Mouse (Mus musculus) ovary, adult 18-20 months (tissue): ENCODE results near the gene Brk1.
A peak's percentile ranks its signal among the peaks of the same experiment; 100 is the strongest.

Experiments used
- DNase-seq: peaks from one replicate; pipeline ENCODE4 v3.0.0; 2022; ENCODE audit warnings: low spot score, mixed read lengths

Gene Brk1

DNA sequence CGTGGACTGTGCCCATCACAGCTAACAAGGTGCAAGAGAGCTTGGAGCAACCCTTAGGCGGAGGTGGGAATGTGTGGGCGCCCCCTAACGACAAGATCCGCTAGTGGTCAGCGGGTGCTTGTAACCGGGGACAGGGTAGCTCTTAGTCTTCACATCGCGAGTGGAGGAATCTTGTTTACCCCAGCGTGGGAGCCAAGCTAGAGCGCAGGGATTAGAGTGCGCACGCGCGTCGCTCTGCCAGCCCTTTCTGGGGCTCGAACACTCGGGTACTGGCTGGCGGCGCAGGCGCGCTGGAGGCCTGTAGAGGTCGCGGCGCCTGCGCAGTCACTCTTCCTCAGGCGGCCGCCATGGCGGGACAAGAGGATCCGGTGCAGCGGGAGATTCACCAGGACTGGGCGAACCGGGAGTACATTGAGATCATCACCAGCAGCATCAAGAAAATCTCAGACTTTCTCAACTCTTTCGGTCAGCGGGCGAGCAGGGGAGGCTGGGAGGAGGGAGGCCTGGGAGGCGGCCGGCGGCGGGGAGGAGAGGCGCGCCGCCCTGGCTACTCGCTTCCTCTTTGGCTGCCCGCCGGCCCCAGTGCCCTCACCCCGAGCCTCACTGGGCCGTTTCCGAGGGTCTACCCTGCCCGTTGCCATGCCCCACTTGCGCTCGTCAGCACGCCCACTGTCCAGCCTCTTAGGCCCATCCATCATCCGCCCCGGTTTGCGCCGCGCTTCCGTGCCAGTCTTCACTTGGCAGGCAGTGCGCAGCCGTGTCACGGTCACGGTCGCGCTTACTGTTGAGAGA, at the start of gene Brk1:
Gene Brk1, plus strand, starts transcription at position 341 of the 792 bp plus-strand sequence.
- peak; percentile 82 for DNase-seq

DNA sequence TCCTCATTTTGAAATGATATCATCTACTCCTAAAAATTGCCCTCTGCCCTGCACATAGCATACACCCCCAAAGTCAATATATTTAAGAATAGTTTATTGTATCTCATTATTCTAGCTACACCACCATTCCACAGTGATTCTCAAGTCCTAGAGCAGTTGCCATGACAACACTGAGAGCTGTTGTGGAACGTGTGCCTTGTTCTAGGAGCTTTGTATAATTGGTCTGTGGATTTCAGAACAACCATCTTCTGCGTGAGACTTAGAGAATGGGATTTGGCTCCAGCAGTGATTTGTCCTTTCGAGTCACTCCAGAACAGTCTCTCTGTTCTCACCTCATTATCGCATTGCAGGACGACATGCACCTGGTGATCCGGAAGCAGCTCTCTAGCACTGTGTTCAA, 44.8 kb upstream of the Brk1 start:
- no peak for DNase-seq

DNA sequence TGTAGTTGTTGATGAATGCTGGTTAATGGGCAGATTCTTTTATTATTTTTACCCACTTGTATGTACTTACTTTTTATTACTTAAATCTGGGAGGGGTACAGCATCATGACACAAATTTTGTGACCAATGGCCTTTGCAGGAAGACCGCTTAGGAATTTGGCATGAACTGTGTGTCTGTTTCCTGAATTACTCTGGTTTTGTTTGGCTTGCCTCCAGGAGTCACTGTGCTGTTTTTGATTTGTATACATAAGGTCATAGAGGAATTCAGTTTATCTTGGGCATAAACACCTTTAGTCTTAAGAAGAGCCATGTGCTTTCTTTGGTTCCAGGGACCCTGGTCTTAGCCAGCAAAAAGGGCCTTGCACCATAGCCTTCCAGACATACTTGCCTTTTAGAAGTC, 40.0 kb upstream of the Brk1 start:
- DNase-seq: no peak

DNA sequence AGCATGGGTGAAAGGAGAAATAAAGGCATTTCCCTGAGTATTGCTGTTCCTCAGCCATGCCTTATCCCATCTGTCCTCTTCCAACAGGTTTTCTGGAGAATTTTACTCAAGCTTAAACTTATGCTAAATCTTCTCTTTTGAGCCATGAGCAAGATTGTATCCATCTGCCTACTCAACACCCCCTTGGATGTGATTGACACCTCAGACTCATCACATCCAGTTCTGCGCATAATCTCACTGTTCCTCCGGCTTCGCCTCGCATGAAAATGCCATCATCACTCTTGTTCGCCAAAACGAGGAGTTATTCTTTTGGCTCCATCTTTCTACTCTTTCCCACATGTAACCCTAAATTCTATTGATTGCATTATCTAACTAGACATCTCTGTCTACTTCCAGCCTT, 28.5 kb upstream of the Brk1 start:
- no peak for DNase-seq

DNA sequence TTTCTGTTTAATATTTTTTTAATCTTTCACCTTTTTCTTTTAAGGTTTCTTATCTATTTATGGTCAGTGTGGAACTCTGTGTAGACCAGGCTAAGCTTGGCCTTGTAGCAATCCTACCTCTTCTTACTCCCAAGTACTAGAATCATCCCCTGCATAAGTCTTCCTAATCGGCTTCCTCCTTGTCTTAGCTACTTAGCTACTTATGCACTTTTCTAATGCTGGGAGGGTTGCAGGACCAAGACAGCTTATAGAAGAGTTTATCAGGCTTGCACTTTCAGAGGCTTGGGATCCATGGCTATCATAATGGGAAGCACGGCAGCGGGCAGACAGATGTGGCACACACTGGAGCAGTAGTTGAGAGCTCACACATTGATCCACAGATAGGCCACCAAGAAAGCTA, 25.3 kb upstream of the Brk1 start:
- no peak for DNase-seq

- no peak for DNase-seq
Observed at GRCm38 (mm10) chr6:113583023-113583422, 21.5 kb upstream of the Brk1 start.

DNA sequence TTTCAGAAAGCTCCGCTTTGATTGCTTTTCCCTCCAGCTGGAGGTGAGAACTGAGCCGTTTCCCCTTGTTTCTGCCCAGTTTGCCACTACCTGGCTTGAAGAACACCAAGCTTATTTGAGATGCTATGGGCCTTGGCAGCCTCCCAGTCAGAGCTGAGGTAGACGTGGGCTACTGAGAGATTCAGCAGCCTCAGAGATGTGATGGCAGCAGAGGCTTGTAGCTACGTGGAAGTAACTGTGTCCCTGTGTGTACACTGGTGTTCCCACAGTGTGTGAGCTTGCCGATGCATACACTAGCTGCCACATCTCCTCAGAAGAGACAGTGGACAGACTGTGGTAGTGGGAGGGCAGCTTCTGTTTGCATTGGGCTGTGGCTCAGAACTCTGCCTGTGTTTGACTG, 19.5 kb upstream of the Brk1 start:
- DNase-seq: no peak

GRCm38 (mm10) chr6:113586466-113587183, 17.9 kb upstream of the Brk1 start:
- DNase-seq: no peak

DNA sequence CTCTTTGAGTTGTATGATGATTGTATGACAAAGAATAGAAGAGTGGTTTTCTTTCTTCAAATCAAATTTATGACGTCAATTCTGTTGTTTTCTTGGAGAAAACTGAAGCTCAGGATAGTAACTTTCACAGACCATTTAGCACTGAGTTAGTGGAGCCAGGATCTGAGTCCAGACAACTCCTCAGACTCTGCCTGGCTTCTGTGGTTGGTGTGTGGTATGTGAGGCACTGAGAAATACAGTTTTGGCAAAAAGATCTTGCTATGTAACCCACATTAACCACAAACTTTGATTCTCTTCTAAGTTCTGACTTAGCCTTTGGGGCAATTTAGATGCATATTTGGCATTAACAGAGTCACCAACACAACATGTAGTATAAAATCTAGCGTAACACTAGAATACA, 11.9 kb upstream of the Brk1 start:
- DNase-seq: no peak

GRCm38 (mm10) chr6:113597945-113598344, 6.6 kb upstream of the Brk1 start:
- DNase-seq: no peak

DNA sequence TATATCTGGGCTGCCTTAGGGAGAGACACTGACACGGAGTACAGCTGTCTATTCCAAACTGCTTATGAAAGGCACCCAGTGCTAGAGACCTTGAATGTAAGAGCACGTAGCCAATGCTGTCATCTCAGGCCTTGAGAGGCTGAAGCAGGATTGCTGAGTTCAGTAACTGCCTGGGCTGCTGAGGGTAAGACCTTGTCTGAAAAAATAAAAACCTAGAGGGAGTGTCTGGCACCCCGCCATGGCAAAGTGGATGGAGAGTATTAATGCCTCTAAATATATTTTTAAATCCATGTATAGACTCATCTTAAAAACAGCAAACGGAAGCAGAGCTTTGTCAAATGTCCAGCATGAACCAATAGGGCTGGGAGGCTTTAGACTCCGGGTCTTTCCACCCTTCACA, 4.7 kb upstream of the Brk1 start:
- DNase-seq: peak; percentile 60

- DNase-seq: no peak
Observed at GRCm38 (mm10) chr6:113600543-113601139, 3.9 kb upstream of the Brk1 start, which contains the start of gene Fancd2os. Gene Fancd2os, minus strand, starts transcription at chr6:113600715.

- DNase-seq: no peak
Observed at GRCm38 (mm10) chr6:113602821-113603220, 1.8 kb upstream of the Brk1 start.

- DNase-seq: no peak
Observed at GRCm38 (mm10) chr6:113603993-113604392, 579 bp upstream of the Brk1 start.

- DNase-seq: no peak
Observed at GRCm38 (mm10) chr6:113605224-113605545, 613 bp downstream of the Brk1 start.

DNA sequence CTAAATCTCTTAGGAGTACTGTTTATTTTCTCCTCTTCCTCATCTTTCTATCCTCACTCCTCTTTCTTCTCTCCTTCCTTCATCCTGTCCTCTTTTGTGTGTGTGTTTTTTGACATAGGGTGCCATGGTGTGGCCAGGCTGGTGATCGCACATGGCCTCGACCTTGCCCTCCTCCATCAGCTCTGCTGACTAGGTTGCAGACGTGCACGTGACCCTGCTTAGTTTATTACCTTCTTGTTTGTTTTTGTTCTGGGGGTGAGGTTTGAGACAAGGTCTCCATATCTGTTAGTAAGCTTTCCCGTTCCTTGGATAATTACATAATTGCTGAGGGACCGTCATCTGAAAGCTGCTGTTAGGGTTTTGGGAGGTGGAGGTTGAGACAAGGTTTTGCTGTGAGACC, 4.3 kb downstream of the Brk1 start:
- no peak for DNase-seq

GRCm38 (mm10) chr6:113609293-113609692, 4.7 kb downstream of the Brk1 start:
- DNase-seq: no peak

DNA sequence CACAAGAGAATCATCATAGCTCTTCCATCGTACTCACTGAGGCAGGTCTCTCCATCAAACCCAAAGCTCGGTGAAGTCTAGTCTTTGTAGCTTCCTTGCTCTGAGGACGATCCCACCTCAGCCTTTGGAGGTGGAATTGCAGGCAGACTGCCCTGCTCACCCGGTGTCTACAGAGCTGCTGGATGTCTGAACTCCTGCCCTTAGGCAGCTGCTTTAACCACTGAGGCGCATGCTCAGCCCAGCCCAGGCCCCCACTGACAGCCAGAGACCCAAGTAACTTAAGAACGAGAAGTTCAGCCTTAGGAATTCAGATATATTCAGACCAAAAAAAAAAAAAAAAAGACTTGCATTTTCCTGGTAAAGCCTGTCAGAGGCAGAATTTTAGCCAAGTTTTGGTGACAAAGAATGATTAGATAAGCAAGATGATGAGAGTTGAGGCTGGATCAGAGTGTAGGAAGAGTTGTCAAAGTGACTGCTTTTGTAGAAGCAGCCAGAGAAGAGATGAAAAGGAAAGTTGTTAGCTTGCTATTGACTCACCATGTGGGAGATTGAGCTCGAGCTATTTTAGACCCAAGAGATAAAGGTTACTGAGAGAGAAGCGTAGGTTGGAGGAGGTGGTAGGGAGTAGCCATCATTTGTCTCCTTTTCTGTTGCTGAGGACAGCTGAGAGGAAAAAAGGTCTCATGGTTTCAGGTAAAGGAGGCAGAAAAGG, 7.8 kb downstream of the Brk1 start:
- no peak for DNase-seq

DNA sequence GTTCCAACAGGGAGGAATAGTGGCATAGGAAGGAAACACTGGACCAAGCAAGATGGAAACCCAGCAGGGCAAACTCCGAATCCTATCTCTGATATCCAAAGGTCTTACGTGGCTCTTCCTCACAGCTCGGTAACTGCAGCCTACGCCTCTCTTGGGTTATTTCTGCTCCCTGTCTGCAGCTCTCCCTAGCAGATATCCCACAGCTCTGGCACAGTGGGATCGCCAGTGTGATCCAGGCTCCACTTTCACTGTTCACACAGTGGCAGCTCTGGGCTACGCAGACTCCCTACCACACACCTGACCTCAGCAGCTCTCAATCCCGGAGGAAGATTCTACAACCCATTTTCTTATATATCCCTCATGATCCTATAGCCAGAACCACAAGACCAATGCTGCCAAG, 9.6 kb downstream of the Brk1 start:
- no peak for DNase-seq

GRCm38 (mm10) chr6:113614997-113615396, 10.4 kb downstream of the Brk1 start:
- DNase-seq: no peak

- DNase-seq: no peak
Observed at GRCm38 (mm10) chr6:113615489-113615888, 10.9 kb downstream of the Brk1 start.

DNA sequence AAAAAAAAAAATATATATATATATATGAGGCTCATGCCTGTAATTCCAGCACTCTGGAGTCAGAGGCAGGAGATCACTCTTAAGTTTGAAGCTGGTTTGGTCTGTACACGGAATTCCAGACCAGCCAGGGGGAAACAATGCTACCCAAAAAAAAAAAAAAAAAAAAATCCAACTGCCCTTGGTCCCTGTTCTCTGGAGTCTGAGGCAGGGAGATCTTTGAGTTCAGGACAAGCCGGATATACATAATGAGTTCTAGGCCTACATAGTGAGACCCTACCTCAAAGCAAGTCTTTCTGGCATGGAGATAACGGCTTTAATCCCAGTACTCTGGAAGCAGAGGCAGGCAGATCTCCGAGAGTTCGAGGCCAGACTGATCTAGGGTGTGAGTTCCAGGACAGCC, 18.8 kb downstream of the Brk1 start:
- DNase-seq: no peak
